Mouse (Mus musculus): ENCODE results near the gene 4930558K02Rik.

The 4930558K02Rik gene

GRCm38 (mm10) chr1:161955846-161956245 is 23.6 kb downstream of the 4930558K02Rik start:
- no peak for DNase-seq (ENCODE audit: low read depth in 2 of 2, low spot score in 2 of 2)

- DNase-seq (ENCODE audit: low read depth in 2 of 2, low spot score in 2 of 2), result no peak
Observed at GRCm38 (mm10) chr1:161952599-161952998, 26.8 kb downstream of the 4930558K02Rik start.

- DNase-seq (ENCODE audit: low read depth in 2 of 2, low spot score in 2 of 2), result no peak
Observed at GRCm38 (mm10) chr1:161951009-161951779, 28.2 kb downstream of the 4930558K02Rik start.

GRCm38 (mm10) chr1:161942082-161942481 is 37.4 kb downstream of the 4930558K02Rik start:
- no peak for DNase-seq (ENCODE audit: low read depth in 2 of 2, low spot score in 2 of 2)

GRCm38 (mm10) chr1:161932286-161932685 is 47.1 kb downstream of the 4930558K02Rik start:
- no peak for DNase-seq (ENCODE audit: low read depth in 2 of 2, low spot score in 2 of 2)

GRCm38 (mm10) chr1:161931817-161932216 is 47.6 kb downstream of the 4930558K02Rik start:
- no peak for DNase-seq (ENCODE audit: low read depth in 2 of 2, low spot score in 2 of 2)

GRCm38 (mm10) chr1:161931313-161931712 is 48.1 kb downstream of the 4930558K02Rik start:
- no peak for DNase-seq (ENCODE audit: low read depth in 2 of 2, low spot score in 2 of 2)

GRCm38 (mm10) chr1:161927976-161928375 is 51.5 kb downstream of the 4930558K02Rik start:
- DNase-seq (ENCODE audit: low read depth in 2 of 2, low spot score in 2 of 2), result no peak

- no peak for DNase-seq (ENCODE audit: low read depth in 2 of 2, low spot score in 2 of 2)
Observed at GRCm38 (mm10) chr1:161925281-161925805, 54.1 kb downstream of the 4930558K02Rik start.

GRCm38 (mm10) chr1:161924321-161924720 is 55.1 kb downstream of the 4930558K02Rik start:
- DNase-seq (ENCODE audit: low read depth in 2 of 2, low spot score in 2 of 2), result no peak

- no peak for DNase-seq (ENCODE audit: low read depth in 2 of 2, low spot score in 2 of 2)
Observed at GRCm38 (mm10) chr1:161921928-161922327, 57.5 kb downstream of the 4930558K02Rik start.

GRCm38 (mm10) chr1:161920475-161921454 is 58.7 kb downstream of the 4930558K02Rik start:
- no peak for DNase-seq (ENCODE audit: low read depth in 2 of 2, low spot score in 2 of 2)

- DNase-seq (ENCODE audit: low read depth in 2 of 2, low spot score in 2 of 2), result no peak
Observed at GRCm38 (mm10) chr1:161919594-161919993, 59.8 kb downstream of the 4930558K02Rik start.

- DNase-seq (ENCODE audit: low read depth in 2 of 2, low spot score in 2 of 2), result no peak
Observed at GRCm38 (mm10) chr1:161918682-161919372, 60.6 kb downstream of the 4930558K02Rik start.

GRCm38 (mm10) chr1:161917940-161918484 is 61.4 kb downstream of the 4930558K02Rik start:
- no peak for DNase-seq (ENCODE audit: low read depth in 2 of 2, low spot score in 2 of 2)

- DNase-seq (ENCODE audit: low read depth in 2 of 2, low spot score in 2 of 2), result no peak
Observed at GRCm38 (mm10) chr1:161916036-161916435, 63.4 kb downstream of the 4930558K02Rik start.

- no peak for DNase-seq (ENCODE audit: low read depth in 2 of 2, low spot score in 2 of 2)
Observed at GRCm38 (mm10) chr1:161913648-161913984, 65.8 kb downstream of the 4930558K02Rik start.

GRCm38 (mm10) chr1:161912940-161913647 is 66.3 kb downstream of the 4930558K02Rik start:
- no peak for DNase-seq (ENCODE audit: low read depth in 2 of 2, low spot score in 2 of 2)

- no peak for DNase-seq (ENCODE audit: low read depth in 2 of 2, low spot score in 2 of 2)
Observed at GRCm38 (mm10) chr1:161909074-161909473, 70.4 kb downstream of the 4930558K02Rik start.

- no peak for DNase-seq (ENCODE audit: low read depth in 2 of 2, low spot score in 2 of 2)
Observed at GRCm38 (mm10) chr1:161907795-161908457, 71.5 kb downstream of the 4930558K02Rik start.
